Mouse (Mus musculus): Measurements from ENCODE around the gene Sohlh1.

- TF ChIP-seq CTCF (IDR thresholded peaks at IDR 0.05; ENCODE audit: control insufficient read depth, insufficient read depth, low read length): no peak
- TF ChIP-seq POLR2A (IDR thresholded peaks at IDR 0.05; ENCODE audit: borderline replicate concordance, control insufficient read depth, low read depth, low read length): no peak
These were observed 22.3 kb downstream of the Sohlh1 start for GRCm38 (mm10) chr2:25824751-25825150.

All from bone marrow, adult 2 months (tissue).